Mouse (Mus musculus) mouse trophoblast stem cell (cell line): ENCODE measurements around the gene Mapre3.

Source experiments
- in situ Hi-C, 2 experiments: fragments of 300-500 bp; cut with MseI, MboI; formaldehyde crosslinking; loops; 2 replicates in 1 of 2; 3 replicates in 1 of 2; pipeline ENCODE4 v1.15.1; 2025

Mapre3 gene

DNA sequence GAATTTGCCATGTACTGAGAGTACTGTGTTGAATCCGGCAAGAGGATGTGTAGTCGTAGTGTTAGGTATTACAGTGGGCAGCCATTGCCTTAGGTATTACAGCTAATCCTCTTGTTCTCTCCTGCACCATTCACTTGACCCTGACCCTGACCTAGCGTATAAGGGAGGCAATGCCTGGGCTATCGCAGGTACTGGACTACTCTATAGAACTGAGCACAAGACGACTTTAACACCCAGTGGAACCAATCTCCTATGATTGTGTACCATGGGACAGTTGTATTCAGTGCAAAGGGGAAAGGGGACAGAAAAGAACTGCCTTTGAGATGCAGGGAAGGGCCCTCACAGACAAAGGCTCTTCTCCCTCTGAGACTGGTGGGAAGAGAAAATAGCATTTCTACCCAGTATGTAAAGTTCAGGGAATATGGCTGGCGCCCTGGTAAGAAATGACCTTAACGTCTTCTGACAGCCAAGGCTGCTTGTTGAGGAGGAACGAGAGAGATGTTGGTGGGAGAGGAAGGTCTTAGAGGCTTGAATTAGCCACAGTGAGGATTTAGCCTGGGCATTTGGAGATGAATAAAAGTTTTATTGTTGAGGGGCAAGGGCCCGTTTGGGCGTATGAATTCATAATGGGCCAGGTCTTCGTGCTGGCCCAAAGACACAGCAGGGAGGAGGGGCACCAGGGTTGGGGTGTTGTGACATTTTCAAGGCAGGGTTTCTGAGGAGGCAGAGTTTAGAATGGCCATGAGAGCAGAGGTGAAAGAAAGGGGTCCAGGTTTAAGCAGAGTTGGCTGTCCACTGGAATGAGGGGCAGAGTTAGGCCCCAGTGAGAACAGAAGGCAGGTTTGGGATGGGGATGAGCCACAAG lies 9.9 kb downstream of the Mapre3 start:
- in situ Hi-C loops, result no loop called here

GRCm38 (mm10) chr5:30825166-30825565 lies 10.7 kb downstream of the Mapre3 start:
- in situ Hi-C loops, result no loop called here

GRCm38 (mm10) chr5:30825821-30826220 lies 11.4 kb downstream of the Mapre3 start:
- in situ Hi-C loops, result no loop called here

DNA sequence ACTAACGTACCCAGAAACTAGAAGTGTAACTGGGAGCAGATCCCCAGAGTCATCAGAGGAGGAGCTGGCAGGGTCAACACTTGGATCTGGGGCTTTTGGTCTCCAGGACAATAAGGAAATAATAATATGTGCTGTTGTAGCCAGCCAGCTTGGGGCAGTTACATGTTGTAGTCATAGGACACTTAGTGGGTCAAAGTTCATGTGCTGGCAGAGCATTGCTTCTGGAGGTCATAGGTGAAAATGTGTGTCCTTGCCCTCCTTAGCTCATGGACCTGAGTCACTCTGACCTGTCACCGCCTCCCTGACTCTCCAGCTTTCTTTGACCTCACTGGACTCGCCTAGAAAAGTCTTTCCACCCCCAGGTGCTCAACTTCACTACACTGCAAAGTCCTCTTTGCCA lies 19.0 kb downstream of the Mapre3 start:
- in situ Hi-C loops, result no loop called here

GRCm38 (mm10) chr5:30839731-30840130 lies 25.3 kb downstream of the Mapre3 start:
- in situ Hi-C loops, result no loop called here

GRCm38 (mm10) chr5:30841896-30842295 lies 27.5 kb downstream of the Mapre3 start:
- in situ Hi-C loops, result no loop called here

DNA sequence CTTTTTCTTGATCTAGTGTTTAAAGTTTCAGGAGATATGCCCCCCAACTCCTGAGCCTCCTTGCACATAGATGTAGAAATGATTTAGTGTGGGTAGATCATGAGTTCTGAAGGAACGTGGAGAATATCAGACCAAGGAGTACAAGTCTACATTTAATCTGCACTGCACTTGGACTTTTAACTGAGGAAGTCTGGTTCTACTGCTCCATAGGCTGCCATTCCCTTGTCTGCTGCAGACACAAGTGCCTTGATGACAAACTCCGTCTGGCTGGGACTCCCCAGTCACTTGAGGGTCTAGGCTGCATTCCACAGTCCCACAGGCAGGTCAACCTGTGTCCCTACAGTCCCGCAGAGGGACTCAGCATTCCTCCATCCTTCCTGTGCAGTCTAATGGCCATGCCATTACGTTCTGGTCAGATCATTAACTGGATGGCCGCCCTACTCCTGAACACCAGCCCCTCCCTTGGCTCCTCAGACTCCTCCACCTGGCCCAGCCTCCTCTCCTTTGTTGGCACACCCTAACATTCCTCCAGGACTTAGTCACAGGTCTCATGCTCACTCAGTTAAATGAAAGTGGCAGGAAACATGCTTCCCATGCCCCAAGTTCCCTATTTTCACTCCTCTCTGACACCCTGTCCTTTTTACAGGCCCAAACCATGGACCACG lies 35.6 kb downstream of the Mapre3 start:
- in situ Hi-C loops, result no loop called here

DNA sequence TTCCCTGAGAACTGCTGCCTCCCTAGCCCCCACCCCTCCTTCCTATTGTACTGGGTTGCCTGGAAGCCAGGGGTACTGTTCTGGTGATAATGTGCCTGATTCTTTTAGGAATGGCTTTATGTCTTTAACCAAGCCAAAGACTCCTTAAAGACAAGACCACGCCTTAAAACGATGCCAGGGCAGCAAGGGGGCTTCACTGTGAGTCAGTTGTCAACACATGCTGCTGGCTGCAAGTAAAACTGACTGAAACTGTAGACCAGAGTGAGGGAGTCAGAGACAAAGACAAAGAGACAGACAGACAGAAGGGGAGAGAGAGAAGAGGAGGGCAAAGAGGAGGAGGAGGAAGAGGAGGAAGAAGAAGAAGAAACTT lies 36.1 kb downstream of the Mapre3 start:
- in situ Hi-C loops, result no loop called here

DNA sequence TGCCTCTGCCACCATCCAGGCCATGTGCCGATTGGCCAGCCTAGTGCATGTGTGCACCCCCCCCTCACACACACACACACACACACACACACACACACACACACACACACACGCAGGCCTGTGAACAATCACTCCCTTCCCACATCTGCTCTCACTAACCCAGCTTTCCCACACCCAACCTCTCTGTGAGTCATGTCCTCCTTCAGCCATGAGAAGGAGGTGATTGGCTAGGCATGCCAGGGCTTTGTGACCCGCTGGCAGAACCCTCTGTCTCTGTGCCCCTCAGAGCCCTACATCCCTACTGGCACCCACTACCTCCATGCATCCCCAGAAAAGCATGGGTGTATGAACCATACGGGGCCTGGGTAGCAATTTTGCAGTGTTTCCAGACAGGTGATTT lies 39.1 kb downstream of the Mapre3 start:
- in situ Hi-C loops, result no loop called here

GRCm38 (mm10) chr5:30855674-30856073 lies 41.2 kb downstream of the Mapre3 start:
- in situ Hi-C loops, result loop anchor here in 1 of 2 experiments (5.0 kb wide), 1 partner anchor 48 kb away; no protein-coding TSS in a partner anchor

- in situ Hi-C loops, result loop anchor here in 1 of 2 experiments (5.0 kb wide), 1 partner anchor 49 kb away; no protein-coding TSS in a partner anchor
Measured at GRCm38 (mm10) chr5:30856124-30856523, 41.7 kb downstream of the Mapre3 start.

DNA sequence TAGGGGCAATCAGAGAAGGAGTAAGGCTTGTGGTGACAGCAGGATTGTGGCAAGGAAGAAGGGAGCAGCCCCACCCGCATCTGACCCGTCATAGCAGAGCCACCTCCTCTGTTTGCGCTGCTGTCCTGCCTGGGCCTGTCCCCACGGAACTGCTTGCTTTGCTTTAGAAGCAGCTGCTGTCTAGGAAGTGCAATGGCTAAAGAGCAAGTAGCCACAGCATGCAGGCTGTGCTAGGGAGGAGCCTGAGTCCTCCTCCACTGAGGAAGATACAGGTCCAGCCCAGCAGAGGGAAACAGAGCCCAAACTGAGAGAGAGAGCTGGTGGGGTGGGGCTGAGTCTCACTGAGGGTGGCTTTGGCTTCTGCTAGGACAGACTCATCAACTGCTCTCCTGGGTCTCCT lies 49.4 kb downstream of the Mapre3 start:
- in situ Hi-C loops, result no loop called here

- in situ Hi-C loops, result no loop called here
Measured at GRCm38 (mm10) chr5:30864322-30864721, 49.9 kb downstream of the Mapre3 start.

- in situ Hi-C loops, result no loop called here
Measured at GRCm38 (mm10) chr5:30866871-30867270, 52.4 kb downstream of the Mapre3 start.

DNA sequence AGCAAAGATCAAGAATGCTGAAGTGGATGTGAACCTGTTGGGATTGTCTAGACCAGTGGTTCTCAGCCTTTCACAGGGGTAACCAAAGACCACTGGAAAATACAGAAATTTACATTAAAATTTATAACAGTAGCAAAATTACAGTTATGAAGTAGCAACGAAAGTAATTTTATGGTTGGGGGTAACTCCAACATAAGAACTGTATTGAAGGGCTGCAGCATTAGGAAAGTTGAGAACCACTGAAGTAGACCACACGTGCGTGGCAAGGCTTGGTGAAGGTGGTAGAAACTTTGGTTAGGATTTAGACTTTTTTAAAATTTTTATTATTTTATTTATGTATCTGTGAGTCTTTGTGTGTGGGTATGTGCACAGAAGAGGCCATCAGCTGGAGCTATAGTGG lies 53.3 kb downstream of the Mapre3 start, which contains the start of gene Tmem214:
TSS of gene Tmem214 (plus strand) at position 301 of the 400 bp plus-strand sequence.
- in situ Hi-C loops, result no loop called here

DNA sequence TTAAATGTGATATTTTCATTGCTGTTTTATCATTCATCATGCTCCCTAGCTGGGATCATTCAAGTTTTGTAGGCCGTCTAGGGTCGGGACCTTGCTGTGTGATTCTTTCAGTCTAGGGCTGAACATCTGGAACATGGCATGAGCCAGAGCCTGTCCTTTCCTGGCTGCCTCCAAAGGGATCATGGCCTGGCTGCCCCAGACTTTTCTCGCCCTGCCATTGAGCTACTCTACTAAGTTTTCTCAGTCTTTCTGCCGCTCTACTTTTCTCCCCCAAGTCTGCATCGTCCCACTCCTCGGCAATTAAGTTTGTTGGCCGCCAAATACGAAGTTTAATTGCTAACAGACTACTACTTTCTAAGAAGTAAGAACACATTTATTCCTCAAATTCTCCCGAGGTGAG lies 54.5 kb downstream of the Mapre3 start:
- in situ Hi-C loops, result no loop called here

GRCm38 (mm10) chr5:30869405-30870130 lies 55.1 kb downstream of the Mapre3 start:
- in situ Hi-C loops, result no loop called here

- in situ Hi-C loops, result no loop called here
Measured at GRCm38 (mm10) chr5:30870131-30870406, 55.6 kb downstream of the Mapre3 start.

- in situ Hi-C loops, result no loop called here
Measured at GRCm38 (mm10) chr5:30872574-30872973, 58.1 kb downstream of the Mapre3 start.

GRCm38 (mm10) chr5:30874365-30874764 lies 59.9 kb downstream of the Mapre3 start:
- in situ Hi-C loops, result no loop called here

DNA sequence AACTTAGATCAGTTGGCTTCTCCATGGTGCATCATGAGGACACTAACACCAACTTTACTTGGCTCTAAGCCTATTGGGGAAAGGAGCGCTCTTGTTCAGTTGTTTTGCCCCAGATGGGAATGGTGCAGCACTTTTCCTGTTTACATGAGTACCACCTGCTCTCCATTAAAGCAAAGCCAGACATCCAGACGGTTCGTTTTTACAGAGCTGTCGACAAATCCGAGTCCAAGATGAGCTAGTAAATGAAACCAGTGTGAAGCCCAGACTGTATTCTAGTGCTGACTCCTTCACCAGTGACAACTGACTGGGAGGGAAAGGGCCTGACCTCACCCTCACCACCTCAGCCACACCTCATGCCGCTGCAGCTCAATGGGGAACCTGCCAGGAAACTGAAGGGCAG lies 64.2 kb downstream of the Mapre3 start:
- in situ Hi-C loops, result no loop called here

- in situ Hi-C loops, result no loop called here
Measured at GRCm38 (mm10) chr5:30879347-30879943, 65.0 kb downstream of the Mapre3 start.
